Mouse (Mus musculus): ENCODE data around the gene Prnd. TPM values are rescaled to one million over a fixed set of nuclear protein-coding genes. Genes with fewer than 3 reads are reported as not detected.

The Prnd gene
- polyA plus RNA-seq, 1 experiment from 2014 or later: 57.3 TPM

- Histone ChIP-seq H3K9ac (no peak overlapping the region), H3K36me3 (ENCODE audit: insufficient read depth) (no peaks in the 10 kb centered on the region), H3K4me2 (no peak overlapping the region), H3K9me3 (ENCODE audit: low read depth, low read length) (peaks cover 5% of the 10 kb centered on the region; the same call in 1 of the 2 replicates), H3K27me3 (ENCODE audit: insufficient read depth, low read length) (no peaks in the 10 kb centered on the region), H3K4me3 (ENCODE audit: low read depth, low read length) (no peak overlapping the region), H3K27ac (ENCODE audit: low read depth) (no peak overlapping the region), H3K4me1 (ENCODE audit: insufficient read depth) (no peaks in the 10 kb centered on the region)
- ATAC-seq (ENCODE audit: insufficient read depth): no peak
- WGBS: 73% methylated on average over 3 of the region's 3 CpGs
- DNase-seq: no peak
- no peak for TF ChIP-seq CTCF (IDR thresholded peaks at IDR 0.05; ENCODE audit: low read depth)
These were observed 26.0 kb downstream of the Prnd start for GRCm38 (mm10) chr2:131976663-131977062.

GRCm38 (mm10) chr2:131980866-131981265 lies 30.2 kb downstream of the Prnd start:
- no peak overlapping the region for H3K4me3 ChIP-seq (ENCODE audit: low read depth, low read length)
- H3K36me3 ChIP-seq (ENCODE audit: insufficient read depth): no peaks in the 10 kb centered on the region
- H3K9ac ChIP-seq: no peak overlapping the region
- H3K9me3 ChIP-seq (ENCODE audit: low read depth, low read length): peaks cover 5% of the 10 kb centered on the region; the same call in 1 of the 2 replicates
- H3K27ac ChIP-seq (ENCODE audit: low read depth): no peak overlapping the region
- TF ChIP-seq CTCF (IDR thresholded peaks at IDR 0.05; ENCODE audit: low read depth): no peak
- DNase-seq: peak; percentile 69
- WGBS: 26% methylated on average over 9 of the region's 9 CpGs
- H3K4me1 ChIP-seq (ENCODE audit: insufficient read depth): no peaks in the 10 kb centered on the region
- ATAC-seq (ENCODE audit: insufficient read depth): peak; percentile 87
- H3K4me2 ChIP-seq: no peak overlapping the region
- no peaks in the 10 kb centered on the region for H3K27me3 ChIP-seq (ENCODE audit: insufficient read depth, low read length)

- Histone ChIP-seq H3K27ac (ENCODE audit: low read depth) (no peak overlapping the region), H3K4me1 (ENCODE audit: insufficient read depth) (no peaks in the 10 kb centered on the region), H3K36me3 (ENCODE audit: insufficient read depth) (no peaks in the 10 kb centered on the region), H3K4me2 (no peak overlapping the region), H3K9me3 (ENCODE audit: low read depth, low read length) (peaks cover under 1% of the 10 kb centered on the region; the same call in 1 of the 2 replicates), H3K4me3 (ENCODE audit: low read depth, low read length) (no peak overlapping the region), H3K27me3 (ENCODE audit: insufficient read depth, low read length) (no peaks in the 10 kb centered on the region), H3K9ac (no peak overlapping the region)
- WGBS: 12% methylated on average over 6 of the region's 6 CpGs
- ATAC-seq (ENCODE audit: insufficient read depth) (peak; percentile 74; the same call in 1 of the 2 replicates), DNase-seq (peak; percentile 89)
- peak; percentile 99 for TF ChIP-seq CTCF (IDR thresholded peaks at IDR 0.05; ENCODE audit: low read depth)
These were observed 32.0 kb downstream of the Prnd start for GRCm38 (mm10) chr2:131982546-131983196.

- Histone ChIP-seq H3K4me1 (ENCODE audit: insufficient read depth) (no peaks in the 10 kb centered on the region), H3K27me3 (ENCODE audit: insufficient read depth, low read length) (no peaks in the 10 kb centered on the region), H3K9me3 (ENCODE audit: low read depth, low read length) (no peaks in the 10 kb centered on the region), H3K36me3 (ENCODE audit: insufficient read depth) (no peaks in the 10 kb centered on the region), H3K27ac (ENCODE audit: low read depth) (no peak overlapping the region), H3K4me2 (no peak overlapping the region), H3K9ac (no peak overlapping the region), H3K4me3 (ENCODE audit: low read depth, low read length) (no peak overlapping the region)
- peak; percentile 36 for TF ChIP-seq CTCF (IDR thresholded peaks at IDR 0.05; ENCODE audit: low read depth)
- ATAC-seq (ENCODE audit: insufficient read depth) (no peak), DNase-seq (peak; percentile 44)
- 48% methylated on average over 3 of the region's 3 CpGs for WGBS
These were observed 37.3 kb downstream of the Prnd start for GRCm38 (mm10) chr2:131987950-131988349.

GRCm38 (mm10) chr2:131988550-131988949 lies 37.9 kb downstream of the Prnd start:
- H3K4me1 ChIP-seq (ENCODE audit: insufficient read depth): no peaks in the 10 kb centered on the region
- no peak overlapping the region for H3K27ac ChIP-seq (ENCODE audit: low read depth)
- 66% methylated on average over 2 of the region's 2 CpGs for WGBS
- no peak overlapping the region for H3K4me3 ChIP-seq (ENCODE audit: low read depth, low read length)
- H3K9ac ChIP-seq: no peak overlapping the region
- H3K36me3 ChIP-seq (ENCODE audit: insufficient read depth): no peaks in the 10 kb centered on the region
- no peak overlapping the region for H3K4me2 ChIP-seq
- H3K27me3 ChIP-seq (ENCODE audit: insufficient read depth, low read length): no peaks in the 10 kb centered on the region
- no peak for TF ChIP-seq CTCF (IDR thresholded peaks at IDR 0.05; ENCODE audit: low read depth)
- no peaks in the 10 kb centered on the region for H3K9me3 ChIP-seq (ENCODE audit: low read depth, low read length)
- DNase-seq (no peak), ATAC-seq (ENCODE audit: insufficient read depth) (no peak)

GRCm38 (mm10) chr2:131992487-131992886 lies 41.8 kb downstream of the Prnd start:
- H3K9me3 ChIP-seq (ENCODE audit: low read depth, low read length): no peaks in the 10 kb centered on the region
- H3K4me3 ChIP-seq (ENCODE audit: low read depth, low read length): no peak overlapping the region
- 73% methylated on average over 2 of the region's 2 CpGs for WGBS
- ATAC-seq (ENCODE audit: insufficient read depth) (no peak), DNase-seq (no peak)
- no peak overlapping the region for H3K9ac ChIP-seq
- H3K4me1 ChIP-seq (ENCODE audit: insufficient read depth): no peaks in the 10 kb centered on the region
- no peak overlapping the region for H3K27ac ChIP-seq (ENCODE audit: low read depth)
- H3K4me2 ChIP-seq: no peak overlapping the region
- no peaks in the 10 kb centered on the region for H3K27me3 ChIP-seq (ENCODE audit: insufficient read depth, low read length)
- H3K36me3 ChIP-seq (ENCODE audit: insufficient read depth): 0 out of 2 replicates have a peak, but pooled peaks cover 3% of the 10 kb centered on the region
- no peak for TF ChIP-seq CTCF (IDR thresholded peaks at IDR 0.05; ENCODE audit: low read depth)

- Histone ChIP-seq H3K36me3 (ENCODE audit: insufficient read depth) (0 out of 2 replicates have a peak, but pooled peaks cover 3% of the 10 kb centered on the region), H3K4me1 (ENCODE audit: insufficient read depth) (no peaks in the 10 kb centered on the region), H3K27ac (ENCODE audit: low read depth) (no peak overlapping the region), H3K9me3 (ENCODE audit: low read depth, low read length) (no peaks in the 10 kb centered on the region), H3K4me3 (ENCODE audit: low read depth, low read length) (no peak overlapping the region), H3K4me2 (0 out of 2 replicates have a peak overlapping the region, but pooled peaks have one; percentile 12), H3K9ac (no peak overlapping the region), H3K27me3 (ENCODE audit: insufficient read depth, low read length) (no peaks in the 10 kb centered on the region)
- ATAC-seq (ENCODE audit: insufficient read depth) (no peak), DNase-seq (no peak)
- 69% methylated on average over 4 of the region's 4 CpGs for WGBS
- no peak for TF ChIP-seq CTCF (IDR thresholded peaks at IDR 0.05; ENCODE audit: low read depth)
These were observed 42.5 kb downstream of the Prnd start for GRCm38 (mm10) chr2:131993151-131993550.

Data from lung, embryonic 14.5 days (tissue).